Mouse (Mus musculus) heart, embryonic 11.5 days (tissue): Measurements from ENCODE around the gene Chrnd. TPM values are rescaled to one million over a fixed set of nuclear protein-coding genes. Genes with fewer than 3 reads are reported as not detected.

Experiments used
- ATAC-seq: fragments of 200-750 bp; cut with Nextera tagmentation; replicated peaks from 2 replicates; pipeline ENCODE4 v1.8.0; 2017; ENCODE audit warnings: moderate library complexity; ENCODE audit not compliant: insufficient number of reproducible peaks, low FRiP score, low TSS enrichment
- H3K27ac ChIP-seq: fragments of 300-500 bp; sonication (generic); 2 replicates; pipeline ENCODE4 v1.5.1; 2014; ENCODE audit warnings: mild to moderate bottlenecking, low read depth, low read length
- H3K27me3 ChIP-seq: fragments of 300-500 bp; sonication (generic); 2 replicates; pipeline ENCODE4 v1.6.1; 2014; ENCODE audit warnings: mild to moderate bottlenecking, low read length, mixed read lengths; ENCODE audit not compliant: control insufficient read depth, insufficient read depth
- H3K36me3 ChIP-seq: fragments of 300-500 bp; sonication (generic); 2 replicates; pipeline ENCODE4 v1.6.1; 2014; ENCODE audit warnings: mild to moderate bottlenecking, low read length, moderate library complexity, mixed read lengths; ENCODE audit not compliant: control insufficient read depth, insufficient read depth
- H3K4me1 ChIP-seq: fragments of 300-500 bp; sonication (generic); 2 replicates; pipeline ENCODE4 v1.6.1; 2014; ENCODE audit warnings: low read length; ENCODE audit not compliant: control insufficient read depth, insufficient read depth
- H3K4me2 ChIP-seq: fragments of 300-500 bp; sonication (generic); 2 replicates; pipeline ENCODE4 v1.6.1; 2014; ENCODE audit warnings: mild to moderate bottlenecking, moderate library complexity
- H3K4me3 ChIP-seq: fragments of 300-500 bp; sonication (generic); 2 replicates; pipeline ENCODE4 v1.5.1; 2014; ENCODE audit warnings: low read depth, low read length
- H3K9ac ChIP-seq: fragments of 300-500 bp; sonication (generic); 2 replicates; pipeline ENCODE4 v1.6.1; 2014; ENCODE audit warnings: mild to moderate bottlenecking, low read depth, low read length, moderate library complexity
- H3K9me3 ChIP-seq: fragments of 300-500 bp; sonication (generic); replicated peaks from 2 replicates; pipeline ENCODE4 v1.6.1; 2016; ENCODE audit warnings: low read length; ENCODE audit not compliant: control insufficient read depth
- WGBS: fragments of 180-500 bp; shearing (Covaris S2); extraction: QIAGEN DNeasy Blood & Tissue Kit; methylation state at CpG from one replicate; pipeline ENCODE4 v1.1.7; 2014; ENCODE audit not compliant: insufficient replicate concordance; 5-methylcytosine and 5-hydroxymethylcytosine counted together
- polyA plus RNA-seq: library from polyadenylated mRNA; unstranded; fragments of >200 nt; fragmentation: Nextera tagmentation; extraction: Ambion mirVana; gene quantifications from 2 replicates; pipeline ENCODE4 v1.2.1, GENCODE M21; 2014

The Chrnd gene
- polyA plus RNA-seq, 1 experiment from 2014 or later: not detected

- Histone ChIP-seq H3K27me3 (peaks cover 97% of the 10 kb centered on the region), H3K36me3 (no peaks in the 10 kb centered on the region), H3K4me2 (peak overlapping the region; percentile 75), H3K9me3 (no peaks in the 10 kb centered on the region), H3K4me1 (peaks cover 13% of the 10 kb centered on the region), H3K4me3 (peak overlapping the region; percentile 41), H3K9ac (0 out of 2 replicates have a peak overlapping the region, but pooled peaks have one; percentile 22), H3K27ac (no peak overlapping the region)
- WGBS: 1% methylated on average over 48 of the region's 56 CpGs
- ATAC-seq: no peak
Measured at GRCm38 (mm10) chr1:87155531-87156198, 34.7 kb upstream of the Chrnd start.

- H3K4me2 ChIP-seq: peak within 1 kb of the TSS; percentile 75
- no peaks in the 10 kb centered on the region for H3K36me3 ChIP-seq
- ATAC-seq: no peak
- H3K27me3 ChIP-seq: peaks cover 95% of the 10 kb centered on the region
- no peaks in the 10 kb centered on the region for H3K9me3 ChIP-seq
- 0 out of 2 replicates have a peak within 1 kb of the TSS, but pooled peaks have one; percentile 22 for H3K9ac ChIP-seq
- peaks cover 13% of the 10 kb centered on the region for H3K4me1 ChIP-seq
- H3K27ac ChIP-seq: no peak within 1 kb of the TSS
- H3K4me3 ChIP-seq: peak within 1 kb of the TSS; percentile 41
- WGBS: 2% methylated on average over 11 of the region's 12 CpGs
Measured at GRCm38 (mm10) chr1:87156199-87156587, 34.2 kb upstream of the Chrnd start, which contains the start of gene Ecel1. Gene Ecel1 (minus strand): TSS chr1:87156521.

GRCm38 (mm10) chr1:87159396-87159795 lies 31.0 kb upstream of the Chrnd start:
- peaks cover 7% of the 10 kb centered on the region for H3K4me1 ChIP-seq
- H3K4me3 ChIP-seq: no peak overlapping the region
- no peaks in the 10 kb centered on the region for H3K9me3 ChIP-seq
- H3K9ac ChIP-seq: no peak overlapping the region
- H3K36me3 ChIP-seq: no peaks in the 10 kb centered on the region
- H3K27me3 ChIP-seq: peaks cover 81% of the 10 kb centered on the region
- no peak for ATAC-seq
- 64% methylated on average over 3 of the region's 3 CpGs for WGBS
- H3K27ac ChIP-seq: no peak overlapping the region
- no peak overlapping the region for H3K4me2 ChIP-seq

GRCm38 (mm10) chr1:87164164-87164795 lies 26.1 kb upstream of the Chrnd start:
- no peak for ATAC-seq
- no peaks in the 10 kb centered on the region for H3K4me1 ChIP-seq
- no peak overlapping the region for H3K27ac ChIP-seq
- H3K4me3 ChIP-seq: no peak overlapping the region
- 25% methylated on average over 11 of the region's 11 CpGs for WGBS
- H3K9me3 ChIP-seq: no peaks in the 10 kb centered on the region
- peaks cover 74% of the 10 kb centered on the region for H3K27me3 ChIP-seq
- no peak overlapping the region for H3K4me2 ChIP-seq
- H3K36me3 ChIP-seq: no peaks in the 10 kb centered on the region
- H3K9ac ChIP-seq: no peak overlapping the region

- H3K27me3 ChIP-seq: peaks cover 76% of the 10 kb centered on the region
- H3K4me3 ChIP-seq: no peak overlapping the region
- no peak overlapping the region for H3K4me2 ChIP-seq
- ATAC-seq: no peak
- H3K27ac ChIP-seq: no peak overlapping the region
- H3K4me1 ChIP-seq: 0 out of 2 replicates have a peak, but pooled peaks cover 3% of the 10 kb centered on the region
- no peaks in the 10 kb centered on the region for H3K36me3 ChIP-seq
- WGBS: 34% methylated on average over 9 of the region's 9 CpGs
- no peaks in the 10 kb centered on the region for H3K9me3 ChIP-seq
- no peak overlapping the region for H3K9ac ChIP-seq
Measured at GRCm38 (mm10) chr1:87164796-87165184, 25.6 kb upstream of the Chrnd start.

GRCm38 (mm10) chr1:87170458-87170857 lies 19.9 kb upstream of the Chrnd start:
- WGBS: 6% methylated on average over 19 of the region's 19 CpGs
- H3K27me3 ChIP-seq: peaks cover 81% of the 10 kb centered on the region
- peak overlapping the region; percentile 32 for H3K4me2 ChIP-seq
- H3K36me3 ChIP-seq: no peaks in the 10 kb centered on the region
- no peak for ATAC-seq
- H3K27ac ChIP-seq: no peak overlapping the region
- H3K9me3 ChIP-seq: no peaks in the 10 kb centered on the region
- H3K9ac ChIP-seq: no peak overlapping the region
- H3K4me1 ChIP-seq: peaks cover 9% of the 10 kb centered on the region; the same call in 1 of the 2 replicates
- no peak overlapping the region for H3K4me3 ChIP-seq

GRCm38 (mm10) chr1:87171312-87171711 lies 19.1 kb upstream of the Chrnd start:
- no peak overlapping the region for H3K9ac ChIP-seq
- 78% methylated on average over 1 of the region's 1 CpGs for WGBS
- no peak overlapping the region for H3K4me3 ChIP-seq
- no peaks in the 10 kb centered on the region for H3K36me3 ChIP-seq
- peaks cover 73% of the 10 kb centered on the region for H3K27me3 ChIP-seq
- H3K27ac ChIP-seq: no peak overlapping the region
- no peak overlapping the region for H3K4me2 ChIP-seq
- no peaks in the 10 kb centered on the region for H3K9me3 ChIP-seq
- no peak for ATAC-seq
- peaks cover 15% of the 10 kb centered on the region; the same call in 1 of the 2 replicates for H3K4me1 ChIP-seq

- no peak overlapping the region for H3K27ac ChIP-seq
- no peaks in the 10 kb centered on the region for H3K9me3 ChIP-seq
- peaks cover 65% of the 10 kb centered on the region for H3K27me3 ChIP-seq
- H3K4me1 ChIP-seq: peaks cover 15% of the 10 kb centered on the region; the same call in 1 of the 2 replicates
- no peak overlapping the region for H3K9ac ChIP-seq
- no peak overlapping the region for H3K4me3 ChIP-seq
- no peak for ATAC-seq
- no peaks in the 10 kb centered on the region for H3K36me3 ChIP-seq
- WGBS: 39% methylated on average over 9 of the region's 9 CpGs
- no peak overlapping the region for H3K4me2 ChIP-seq
Measured at GRCm38 (mm10) chr1:87172316-87172715, 18.1 kb upstream of the Chrnd start.
